Mouse (Mus musculus): ENCODE results near the gene Metap1.

DNA sequence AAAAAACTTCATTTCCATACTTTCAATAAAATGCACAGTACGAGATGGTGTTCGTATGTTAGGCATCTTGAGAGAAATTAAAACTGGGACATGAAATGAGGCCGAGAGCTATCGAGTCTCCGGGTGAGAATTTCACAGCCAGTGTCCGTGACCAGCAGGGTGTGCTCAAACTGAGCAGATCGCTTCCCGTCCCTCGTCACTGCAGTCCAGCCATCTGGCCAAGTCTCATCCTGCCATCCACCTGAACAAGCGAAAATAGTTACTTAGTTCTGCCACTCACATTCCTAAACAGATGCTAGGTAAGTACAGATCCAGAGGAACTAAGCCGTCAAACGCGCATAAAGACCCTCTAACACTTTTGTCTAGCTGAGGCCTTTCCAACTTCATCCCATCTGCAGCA, 29.1 kb downstream of the Metap1 start:
- TF ChIP-seq GATA1 (IDR thresholded peaks at IDR 0.05; ENCODE audit: low read length) = no peak
- TF ChIP-seq TAL1 (IDR thresholded peaks at IDR 0.05; ENCODE audit: low read length) = no peak

Measured in erythroblast, embryonic 14.5 days (primary cell).